Mouse (Mus musculus) yolk sac, embryonic 10.5 days (tissue): Measurements from ENCODE around the gene Tsen2.
A peak's percentile ranks its signal among the peaks of the same experiment; 100 is the strongest.

Source experiments
- DNase-seq: peaks from one replicate; pipeline ENCODE4 v3.0.0-alpha.2; 2017; ENCODE audit warnings: low spot score

Tsen2 gene

DNA sequence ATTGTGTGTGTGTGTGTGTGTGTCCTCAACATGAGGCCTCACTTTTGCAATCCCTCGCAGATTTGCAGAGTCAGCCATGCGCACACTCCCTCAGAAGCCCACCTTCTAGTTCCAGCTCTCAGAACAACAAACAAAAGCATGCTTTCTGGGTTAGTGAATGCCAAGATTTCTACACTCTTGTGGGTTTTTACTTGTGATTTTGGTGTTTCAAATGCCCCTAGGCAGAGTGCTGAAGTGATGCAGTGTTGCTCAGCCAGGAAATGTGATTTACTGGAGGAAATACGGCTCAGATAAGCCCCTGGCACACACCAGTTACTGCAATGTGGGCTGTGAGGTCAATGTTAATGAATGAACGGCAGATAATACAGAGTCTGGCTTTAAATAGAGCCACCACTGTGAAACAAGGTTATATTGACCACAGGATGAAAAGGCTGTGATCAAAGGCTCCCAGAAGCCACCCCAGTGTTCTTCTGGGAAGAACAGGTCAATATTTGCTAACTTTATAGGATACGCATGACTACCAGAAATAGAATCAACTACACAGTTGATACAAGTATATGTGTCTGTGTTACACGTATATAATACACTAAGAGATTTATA, 2.7 kb upstream of the Tsen2 start:
- peak; percentile 32 for DNase-seq

- no peak for DNase-seq
These were observed 2.1 kb upstream of the Tsen2 start for GRCm38 (mm10) chr6:115542341-115542740.

- DNase-seq = no peak
These were observed 1.8 kb downstream of the Tsen2 start for GRCm38 (mm10) chr6:115546276-115546675.

GRCm38 (mm10) chr6:115555485-115555884, 11.0 kb downstream of the Tsen2 start:
- no peak for DNase-seq

GRCm38 (mm10) chr6:115558176-115558575, 13.7 kb downstream of the Tsen2 start:
- no peak for DNase-seq

GRCm38 (mm10) chr6:115559651-115560632, 15.5 kb downstream of the Tsen2 start:
- peak; percentile 55 for DNase-seq

GRCm38 (mm10) chr6:115565479-115566045, 21.1 kb downstream of the Tsen2 start:
- DNase-seq = no peak

GRCm38 (mm10) chr6:115574171-115574570, 29.7 kb downstream of the Tsen2 start:
- DNase-seq = no peak

DNA sequence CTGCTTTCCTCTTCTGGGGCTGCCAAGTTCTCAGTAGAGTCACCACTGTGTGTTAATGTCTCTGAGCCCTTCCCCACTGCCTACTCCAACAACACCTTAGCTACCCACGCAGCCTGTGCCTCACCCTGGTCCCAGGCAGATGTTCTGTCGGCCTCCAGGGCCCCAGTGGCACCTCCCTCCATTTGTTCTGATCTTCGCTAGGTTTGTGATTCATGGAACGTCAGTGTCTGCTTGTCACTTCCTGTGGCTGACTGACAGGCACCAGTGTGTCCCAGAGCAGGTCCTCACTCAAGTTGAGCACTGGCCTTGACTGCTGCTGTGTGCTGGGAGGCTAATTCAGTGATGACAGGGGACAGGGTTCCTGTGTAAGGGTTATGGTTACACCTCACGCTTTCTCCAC, 32.9 kb downstream of the Tsen2 start:
- no peak for DNase-seq

- DNase-seq = no peak
These were observed 33.5 kb downstream of the Tsen2 start for GRCm38 (mm10) chr6:115577941-115578340.

GRCm38 (mm10) chr6:115580810-115581209, 36.3 kb downstream of the Tsen2 start:
- no peak for DNase-seq

DNA sequence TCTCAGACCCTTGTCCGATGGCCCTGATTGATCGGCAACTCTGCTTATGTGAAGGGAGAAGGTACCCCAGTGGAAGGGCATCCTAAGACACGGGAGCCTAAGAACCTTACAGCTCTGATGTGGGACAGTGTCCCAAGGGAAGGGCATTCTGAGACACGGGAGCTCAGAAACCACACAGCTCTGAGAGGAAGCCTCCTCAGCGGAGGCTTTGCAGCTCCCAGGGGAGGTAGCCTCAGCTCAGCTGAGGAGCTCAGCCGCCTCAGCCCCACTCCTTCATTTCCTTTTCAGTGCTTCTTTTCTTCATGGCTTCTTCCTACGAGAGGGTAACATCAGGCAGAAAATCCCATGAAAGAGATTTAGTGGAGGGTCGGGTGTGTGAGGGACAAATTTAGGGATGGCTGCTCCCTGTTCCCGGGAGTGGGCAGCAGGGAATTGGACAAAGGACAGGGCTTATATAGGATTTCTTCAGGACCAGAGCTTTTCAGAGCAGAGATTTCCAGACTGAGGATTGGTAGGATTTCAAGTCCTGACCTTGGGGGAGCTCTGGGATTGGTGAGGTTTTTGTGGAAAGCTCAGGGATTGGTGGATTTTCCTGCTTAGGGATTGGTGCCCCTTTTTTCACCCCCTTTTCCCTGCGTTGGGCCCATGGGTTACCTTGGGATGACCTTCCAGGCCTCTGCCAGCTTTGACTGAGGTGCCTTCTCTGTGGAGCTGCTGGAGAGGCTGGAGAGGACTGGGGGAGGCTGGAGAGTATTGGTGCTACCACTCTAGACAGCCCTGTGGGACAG, 38.1 kb downstream of the Tsen2 start:
- DNase-seq = no peak

DNA sequence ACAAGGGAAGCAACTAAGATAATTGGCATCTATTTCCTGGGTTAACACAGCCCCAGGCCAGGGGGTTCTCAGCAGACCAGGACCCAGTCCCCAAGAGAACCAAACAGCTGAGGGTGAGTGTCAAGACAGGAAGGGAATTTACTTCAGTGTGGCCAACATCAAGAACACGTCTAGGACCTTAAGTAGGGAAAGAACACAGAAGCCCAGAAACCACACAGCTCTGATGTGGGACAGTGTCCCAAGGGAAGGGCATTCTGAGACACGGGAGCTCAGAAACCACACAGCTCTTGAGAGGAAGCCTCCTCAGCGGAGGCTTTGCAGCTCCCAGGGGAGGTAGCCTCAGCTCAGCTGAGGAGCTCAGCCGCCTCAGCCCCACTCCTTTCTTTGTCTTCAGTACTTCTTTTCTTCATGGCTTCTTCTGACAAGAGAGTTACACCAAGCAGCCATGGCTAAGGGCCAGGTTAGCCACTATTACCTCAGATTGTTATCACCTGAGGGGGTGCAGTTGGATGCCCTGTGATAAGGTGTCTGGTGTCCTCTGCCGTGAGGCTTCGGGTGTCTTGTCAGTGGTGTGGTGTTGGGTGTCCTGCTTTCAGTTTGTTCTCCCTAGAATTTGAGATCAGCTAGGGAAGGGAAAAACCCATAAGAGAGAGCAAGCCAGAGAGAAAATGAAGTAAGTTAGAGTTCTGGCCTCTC, 39.1 kb downstream of the Tsen2 start:
- no peak for DNase-seq

DNA sequence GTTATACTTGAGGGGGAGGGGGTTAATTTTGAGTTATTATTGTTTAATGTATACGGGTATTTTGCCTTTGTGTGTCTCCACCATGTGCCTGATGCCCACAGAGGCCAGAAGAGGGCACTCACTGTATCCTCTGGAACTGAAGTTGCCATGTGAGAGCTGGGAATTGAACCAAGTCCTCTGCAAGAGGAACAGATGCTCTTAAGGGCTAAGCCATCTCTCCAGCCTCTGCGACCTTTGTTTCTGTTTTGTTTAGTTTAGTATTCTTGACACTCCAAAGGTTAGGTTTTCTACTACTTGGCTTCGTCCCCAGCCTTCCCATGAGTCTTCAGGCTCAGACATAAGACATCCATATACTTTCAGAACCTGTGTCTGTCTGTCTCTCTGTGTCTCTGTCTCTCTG, 39.7 kb downstream of the Tsen2 start:
- DNase-seq = peak; percentile 54

DNA sequence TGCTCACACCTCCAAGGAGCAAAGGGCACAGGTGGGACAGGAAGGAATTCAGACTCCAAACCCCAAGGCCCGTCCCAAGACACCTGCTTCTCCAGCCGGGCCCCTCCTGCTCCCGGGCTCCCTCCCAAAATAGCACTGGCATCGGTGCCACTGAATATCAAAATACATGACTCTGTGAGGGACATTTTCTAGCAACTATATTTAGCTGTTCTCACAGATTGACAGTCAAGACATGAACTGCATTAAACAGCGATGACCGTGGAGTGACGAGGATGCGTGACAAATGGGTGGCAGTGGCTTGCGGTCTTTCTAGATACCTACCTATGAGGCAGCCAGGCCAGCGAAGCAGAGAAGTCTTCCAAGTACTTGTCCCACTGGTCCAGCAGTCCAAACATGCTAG, 41.9 kb downstream of the Tsen2 start:
- no peak for DNase-seq

GRCm38 (mm10) chr6:115591692-115592359, 47.4 kb downstream of the Tsen2 start:
- peak; percentile 31 for DNase-seq

GRCm38 (mm10) chr6:115592458-115592857, 48.0 kb downstream of the Tsen2 start, which contains the start of gene Mkrn2os:
Gene Mkrn2os, minus strand, starts transcription at chr6:115592576.
- peak; percentile 71 for DNase-seq

- DNase-seq = no peak
These were observed 48.8 kb downstream of the Tsen2 start for GRCm38 (mm10) chr6:115593252-115593651.

- DNase-seq = no peak
These were observed 50.0 kb downstream of the Tsen2 start for GRCm38 (mm10) chr6:115594463-115594862.

- DNase-seq = no peak
These were observed 51.2 kb downstream of the Tsen2 start for GRCm38 (mm10) chr6:115595667-115596066.

- no peak for DNase-seq
These were observed 56.9 kb downstream of the Tsen2 start for GRCm38 (mm10) chr6:115601322-115601714.
